Mouse (Mus musculus): ENCODE measurements at regions not wholly inside any gene's neighbourhood (a gene's known extent, or its start where the extent isn't known, plus 50 kb on each side); places are given as distances from the start of the nearest gene placed in this dataset.

GRCm38 (mm10) chr15:61489731-61490130, 566.9 kb upstream of the A1bg start:
- Histone ChIP-seq H3K4me1 (replicated peaks) (no peaks in the 10 kb centered on the region), H3K27ac (no peak overlapping the region), H3K9me3 (no peaks in the 10 kb centered on the region), H3K27me3 (no peaks in the 10 kb centered on the region), H3K4me3 (replicated peaks) (no peak overlapping the region), H3K36me3 (no peaks in the 10 kb centered on the region), H3K4me2 (no peak overlapping the region), H3K9ac (replicated peaks) (no peak overlapping the region)
- no peak for ATAC-seq (ENCODE audit: insufficient number of reproducible peaks, insufficient read depth, low FRiP score, low TSS enrichment, low read depth)
- WGBS = 80% methylated on average over 4 of the region's 4 CpGs

GRCm38 (mm10) chr15:61481861-61482260, 559.0 kb upstream of the A1bg start:
- Histone ChIP-seq H3K4me2 (no peak overlapping the region), H3K9ac (replicated peaks) (no peak overlapping the region), H3K4me3 (replicated peaks) (no peak overlapping the region), H3K4me1 (replicated peaks) (no peaks in the 10 kb centered on the region), H3K9me3 (no peaks in the 10 kb centered on the region), H3K27me3 (no peaks in the 10 kb centered on the region), H3K36me3 (no peaks in the 10 kb centered on the region), H3K27ac (no peak overlapping the region)
- WGBS = 76% methylated on average over 7 of the region's 7 CpGs
- ATAC-seq (ENCODE audit: insufficient number of reproducible peaks, insufficient read depth, low FRiP score, low TSS enrichment, low read depth) = no peak

- Histone ChIP-seq H3K4me1 (replicated peaks) (no peaks in the 10 kb centered on the region), H3K27me3 (no peaks in the 10 kb centered on the region), H3K36me3 (no peaks in the 10 kb centered on the region), H3K4me2 (no peak overlapping the region), H3K27ac (no peak overlapping the region), H3K9ac (replicated peaks) (no peak overlapping the region), H3K4me3 (replicated peaks) (no peak overlapping the region), H3K9me3 (no peaks in the 10 kb centered on the region)
- 58% methylated on average over 1 of the region's 1 CpGs for WGBS
- no peak for ATAC-seq (ENCODE audit: insufficient number of reproducible peaks, insufficient read depth, low FRiP score, low TSS enrichment, low read depth)
Measured at GRCm38 (mm10) chr15:61473900-61474299, 551.1 kb upstream of the A1bg start.

- Histone ChIP-seq H3K36me3 (no peaks in the 10 kb centered on the region), H3K27ac (no peak overlapping the region), H3K4me2 (no peak overlapping the region), H3K4me1 (replicated peaks) (peaks cover 5% of the 10 kb centered on the region; the same call in 1 of the 2 replicates), H3K9ac (replicated peaks) (no peak overlapping the region), H3K27me3 (no peaks in the 10 kb centered on the region), H3K9me3 (no peaks in the 10 kb centered on the region), H3K4me3 (replicated peaks) (no peak overlapping the region)
- ATAC-seq (ENCODE audit: insufficient number of reproducible peaks, insufficient read depth, low FRiP score, low TSS enrichment, low read depth) = no peak
- 85% methylated on average over 5 of the region's 5 CpGs for WGBS
Measured at GRCm38 (mm10) chr15:61455042-61455441, 532.2 kb upstream of the A1bg start.

GRCm38 (mm10) chr15:61454350-61454671, 531.5 kb upstream of the A1bg start:
- H3K4me2 ChIP-seq = no peak overlapping the region
- no peak overlapping the region for H3K4me3 ChIP-seq (replicated peaks)
- no peak for ATAC-seq (ENCODE audit: insufficient number of reproducible peaks, insufficient read depth, low FRiP score, low TSS enrichment, low read depth)
- H3K9ac ChIP-seq (replicated peaks) = no peak overlapping the region
- no peaks in the 10 kb centered on the region for H3K9me3 ChIP-seq
- no peaks in the 10 kb centered on the region for H3K36me3 ChIP-seq
- no peaks in the 10 kb centered on the region for H3K27me3 ChIP-seq
- H3K27ac ChIP-seq = no peak overlapping the region
- H3K4me1 ChIP-seq (replicated peaks) = peaks cover 5% of the 10 kb centered on the region; the same call in 1 of the 2 replicates
- 79% methylated on average over 1 of the region's 1 CpGs for WGBS

- Histone ChIP-seq H3K27me3 (no peaks in the 10 kb centered on the region), H3K4me1 (replicated peaks) (peaks cover 5% of the 10 kb centered on the region; the same call in 1 of the 2 replicates), H3K9ac (replicated peaks) (no peak overlapping the region), H3K4me2 (no peak overlapping the region), H3K9me3 (no peaks in the 10 kb centered on the region), H3K27ac (no peak overlapping the region), H3K36me3 (no peaks in the 10 kb centered on the region), H3K4me3 (replicated peaks) (no peak overlapping the region)
- ATAC-seq (ENCODE audit: insufficient number of reproducible peaks, insufficient read depth, low FRiP score, low TSS enrichment, low read depth) = no peak
- WGBS = 74% methylated on average over 5 of the region's 5 CpGs
Measured at GRCm38 (mm10) chr15:61453656-61454349, 531.0 kb upstream of the A1bg start.

- H3K4me3 ChIP-seq (replicated peaks) = no peak overlapping the region
- no peak overlapping the region for H3K4me2 ChIP-seq
- H3K4me1 ChIP-seq (replicated peaks) = peaks cover 5% of the 10 kb centered on the region; the same call in 1 of the 2 replicates
- ATAC-seq (ENCODE audit: insufficient number of reproducible peaks, insufficient read depth, low FRiP score, low TSS enrichment, low read depth) = no peak
- H3K27me3 ChIP-seq = no peaks in the 10 kb centered on the region
- no peak overlapping the region for H3K9ac ChIP-seq (replicated peaks)
- no peaks in the 10 kb centered on the region for H3K36me3 ChIP-seq
- 9% methylated on average over 3 of the region's 3 CpGs for WGBS
- no peak overlapping the region for H3K27ac ChIP-seq
- H3K9me3 ChIP-seq = no peaks in the 10 kb centered on the region
Measured at GRCm38 (mm10) chr15:61450217-61450616, 527.4 kb upstream of the A1bg start.

- ATAC-seq (ENCODE audit: insufficient number of reproducible peaks, insufficient read depth, low FRiP score, low TSS enrichment, low read depth) = no peak
- peaks cover 5% of the 10 kb centered on the region; the same call in 1 of the 2 replicates for H3K4me1 ChIP-seq (replicated peaks)
- no peaks in the 10 kb centered on the region for H3K36me3 ChIP-seq
- H3K27me3 ChIP-seq = no peaks in the 10 kb centered on the region
- no peaks in the 10 kb centered on the region for H3K9me3 ChIP-seq
- no peak overlapping the region for H3K4me3 ChIP-seq (replicated peaks)
- no peak overlapping the region for H3K27ac ChIP-seq
- H3K9ac ChIP-seq (replicated peaks) = no peak overlapping the region
- 93% methylated on average over 2 of the region's 2 CpGs for WGBS
- H3K4me2 ChIP-seq = no peak overlapping the region
Measured at GRCm38 (mm10) chr15:61448482-61448881, 525.7 kb upstream of the A1bg start.

- Histone ChIP-seq H3K9ac (replicated peaks) (no peak overlapping the region), H3K4me3 (replicated peaks) (no peak overlapping the region), H3K27ac (no peak overlapping the region), H3K4me1 (replicated peaks) (peaks cover 5% of the 10 kb centered on the region; the same call in 1 of the 2 replicates), H3K9me3 (no peaks in the 10 kb centered on the region), H3K4me2 (no peak overlapping the region), H3K36me3 (no peaks in the 10 kb centered on the region), H3K27me3 (no peaks in the 10 kb centered on the region)
- 84% methylated on average over 4 of the region's 4 CpGs for WGBS
- no peak for ATAC-seq (ENCODE audit: insufficient number of reproducible peaks, insufficient read depth, low FRiP score, low TSS enrichment, low read depth)
Measured at GRCm38 (mm10) chr15:61446053-61446840, 523.4 kb upstream of the A1bg start.

- no peak overlapping the region for H3K27ac ChIP-seq
- 84% methylated on average over 4 of the region's 4 CpGs for WGBS
- no peaks in the 10 kb centered on the region for H3K9me3 ChIP-seq
- no peaks in the 10 kb centered on the region for H3K36me3 ChIP-seq
- H3K4me1 ChIP-seq (replicated peaks) = no peaks in the 10 kb centered on the region
- no peak overlapping the region for H3K4me3 ChIP-seq (replicated peaks)
- no peaks in the 10 kb centered on the region for H3K27me3 ChIP-seq
- H3K4me2 ChIP-seq = no peak overlapping the region
- H3K9ac ChIP-seq (replicated peaks) = no peak overlapping the region
- no peak for ATAC-seq (ENCODE audit: insufficient number of reproducible peaks, insufficient read depth, low FRiP score, low TSS enrichment, low read depth)
Measured at GRCm38 (mm10) chr15:61441734-61442398, 519.1 kb upstream of the A1bg start.

- ATAC-seq (ENCODE audit: insufficient number of reproducible peaks, insufficient read depth, low FRiP score, low TSS enrichment, low read depth) = no peak
- H3K27ac ChIP-seq = no peak overlapping the region
- H3K4me1 ChIP-seq (replicated peaks) = no peaks in the 10 kb centered on the region
- no peak overlapping the region for H3K4me3 ChIP-seq (replicated peaks)
- no peak overlapping the region for H3K4me2 ChIP-seq
- no peaks in the 10 kb centered on the region for H3K36me3 ChIP-seq
- 88% methylated on average over 2 of the region's 2 CpGs for WGBS
- no peak overlapping the region for H3K9ac ChIP-seq (replicated peaks)
- H3K9me3 ChIP-seq = no peaks in the 10 kb centered on the region
- H3K27me3 ChIP-seq = no peaks in the 10 kb centered on the region
Measured at GRCm38 (mm10) chr15:61441012-61441411, 518.2 kb upstream of the A1bg start.

All from limb, embryonic 12.5 days (tissue).